Mouse (Mus musculus) liver, postnatal 0 days (tissue): Measurements from ENCODE around the gene Rftn2. TPM values are rescaled to one million over a fixed set of nuclear protein-coding genes. Genes with fewer than 3 reads are reported as not detected.

Experiments used
- ATAC-seq: fragments of 200-750 bp; cut with Nextera tagmentation; 2 replicates; pipeline ENCODE4 v1.8.0; 2017; ENCODE audit warnings: mild to moderate bottlenecking, moderate library complexity
- DNase-seq: peaks from one replicate; pipeline ENCODE4 v3.0.0-alpha.2; 2016
- H3K27ac ChIP-seq: fragments of 300-500 bp; sonication (generic); 2 replicates; pipeline ENCODE4 v1.5.1; 2014; ENCODE audit warnings: antibody characterized with exemption, moderate library complexity, mild to moderate bottlenecking, low read depth
- H3K27me3 ChIP-seq: fragments of 300-500 bp; sonication (generic); 2 replicates; pipeline ENCODE4 v1.6.1; 2014; ENCODE audit warnings: low read length, control low read depth, mixed read lengths; ENCODE audit not compliant: insufficient read depth
- H3K36me3 ChIP-seq: fragments of 300-500 bp; sonication (generic); replicated peaks from 2 replicates; pipeline ENCODE4 v1.6.1; 2014; ENCODE audit warnings: mild to moderate bottlenecking, control low read depth, low read length, moderate library complexity, mixed read lengths; ENCODE audit not compliant: insufficient read depth
- H3K4me1 ChIP-seq: fragments of 300-500 bp; sonication (generic); 2 replicates; pipeline ENCODE4 v1.6.1; 2014; ENCODE audit warnings: antibody characterized with exemption, mild to moderate bottlenecking, control low read depth; ENCODE audit not compliant: insufficient read depth
- H3K4me2 ChIP-seq: fragments of 300-500 bp; sonication (generic); 2 replicates; pipeline ENCODE4 v1.6.1; 2014; ENCODE audit warnings: low read depth, mild to moderate bottlenecking, low read length, moderate library complexity, mixed read lengths
- H3K4me3 ChIP-seq: fragments of 300-500 bp; sonication (generic); 2 replicates; pipeline ENCODE4 v1.5.1; 2014; ENCODE audit warnings: low read depth, low read length
- H3K9ac ChIP-seq: fragments of 300-500 bp; sonication (generic); replicated peaks from 2 replicates; pipeline ENCODE4 v1.6.1; 2014; ENCODE audit warnings: mild to moderate bottlenecking, moderate library complexity
- H3K9me3 ChIP-seq: fragments of 300-500 bp; sonication (generic); 2 replicates; pipeline ENCODE4 v1.6.1; 2016; ENCODE audit warnings: mild to moderate bottlenecking, control low read depth, low read length, mixed read lengths
- CTCF ChIP-seq: sonication (generic); IDR thresholded peaks from 2 replicates; pipeline ENCODE4 v1.5.1; 2016; ENCODE audit warnings: antibody characterized with exemption, low read depth
- EP300 ChIP-seq: IDR thresholded peaks from 2 replicates; pipeline ENCODE4 v1.6.1; 2016; ENCODE audit warnings: antibody characterized with exemption, low read depth, mild to moderate bottlenecking
- WGBS: fragments of 180-500 bp; shearing (Covaris S2); extraction: QIAGEN DNeasy Blood & Tissue Kit; methylation state at CpG from one replicate; pipeline ENCODE4 v1.1.7; 2014; ENCODE audit not compliant: insufficient replicate concordance; 5-methylcytosine and 5-hydroxymethylcytosine counted together
- polyA plus RNA-seq: library from polyadenylated mRNA; unstranded; fragments of >200 nt; fragmentation: Nextera tagmentation; extraction: Ambion mirVana; gene quantifications from 2 replicates; pipeline ENCODE4 v1.2.1, GENCODE M21; 2015

Gene Rftn2
- polyA plus RNA-seq, 1 experiment from 2014 or later = 0.41 TPM

DNA sequence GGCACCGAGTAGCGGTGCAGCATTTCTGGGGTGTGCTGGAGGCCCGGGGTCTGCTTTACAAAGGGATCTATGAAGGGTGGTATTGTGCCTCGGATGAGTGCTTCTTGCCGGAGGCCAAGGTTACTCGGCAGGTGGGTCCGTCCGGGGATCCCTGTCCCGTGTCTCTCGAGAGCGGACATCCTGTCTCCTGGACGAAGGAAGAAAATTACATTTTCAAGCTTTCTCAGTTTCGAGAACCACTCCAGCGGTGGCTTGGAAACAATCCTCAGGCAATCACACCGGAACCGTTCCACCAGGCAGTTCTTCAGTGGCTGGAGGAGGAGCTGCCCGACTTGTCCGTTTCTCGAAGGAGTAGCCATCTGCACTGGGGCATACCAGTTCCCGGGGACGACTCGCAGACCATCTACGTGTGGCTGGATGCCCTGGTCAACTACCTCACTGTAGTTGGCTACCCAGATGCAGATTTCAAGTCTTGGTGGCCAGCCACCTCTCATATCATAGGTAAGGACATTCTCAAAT is 11.1 kb upstream of the Rftn2 start:
- H3K4me2 ChIP-seq = peak overlapping the region; percentile 100
- H3K36me3 ChIP-seq = 0 out of 2 replicates have a peak, but pooled peaks cover 2% of the 10 kb centered on the region
- H3K27ac ChIP-seq = peak overlapping the region; percentile 74
- no peak for TF ChIP-seq EP300
- no peak for TF ChIP-seq CTCF
- H3K27me3 ChIP-seq = no peaks in the 10 kb centered on the region
- no peak for DNase-seq
- under 1% methylated on average over 23 of the region's 23 CpGs for WGBS
- H3K4me3 ChIP-seq = peak overlapping the region; percentile 85
- H3K4me1 ChIP-seq = peaks cover 17% of the 10 kb centered on the region
- peak overlapping the region; percentile 81 for H3K9ac ChIP-seq
- ATAC-seq = no peak
- H3K9me3 ChIP-seq = no peaks in the 10 kb centered on the region

DNA sequence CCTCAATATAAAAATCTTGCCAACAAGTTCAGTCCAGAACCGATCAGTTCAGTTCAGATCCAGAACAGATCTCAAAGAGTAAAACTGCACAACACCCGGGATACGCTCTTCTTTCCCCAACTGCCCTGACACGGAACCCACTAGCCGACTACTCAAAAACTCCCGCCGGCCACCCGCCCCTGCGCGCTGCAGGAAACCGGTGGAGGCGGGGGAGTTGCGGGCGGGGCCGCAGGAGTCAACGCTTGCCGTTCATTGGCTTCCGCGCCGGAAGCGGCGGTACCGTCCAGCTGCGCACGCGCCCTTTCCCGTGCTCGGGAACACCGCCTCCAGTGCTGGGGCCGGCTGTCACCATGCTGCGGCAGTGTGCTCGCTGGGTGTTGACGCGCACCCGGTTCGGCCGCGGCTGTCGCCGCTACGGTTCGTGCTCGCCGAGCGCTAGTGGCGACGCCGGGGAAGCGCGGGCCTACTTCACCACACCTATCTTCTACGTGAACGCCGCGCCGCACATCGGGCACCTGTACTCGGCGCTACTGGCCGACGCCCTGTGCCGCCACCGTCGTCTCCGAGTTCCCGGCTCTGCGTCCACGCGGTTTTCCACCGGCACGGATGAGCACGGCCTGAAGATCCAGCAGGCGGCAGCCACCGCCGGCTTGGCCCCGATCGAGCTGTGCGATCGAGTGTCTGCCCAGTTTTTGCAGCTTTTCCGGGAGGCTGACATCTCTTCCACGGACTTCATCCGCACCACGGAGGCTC is 10.5 kb upstream of the Rftn2 start, which contains the start of gene Mars2:
Gene Mars2, plus strand, starts transcription at position 288 of the 753 bp plus-strand sequence.
- Histone ChIP-seq H3K4me3 (peak within 1 kb of the TSS; percentile 85), H3K9ac (peak within 1 kb of the TSS; percentile 81), H3K9me3 (no peaks in the 10 kb centered on the region), H3K4me1 (peaks cover 17% of the 10 kb centered on the region), H3K4me2 (peak within 1 kb of the TSS; percentile 100), H3K27me3 (no peaks in the 10 kb centered on the region), H3K36me3 (0 out of 2 replicates have a peak, but pooled peaks cover 2% of the 10 kb centered on the region), H3K27ac (peak within 1 kb of the TSS; percentile 74)
- ATAC-seq (peak; percentile 99), DNase-seq (peak; percentile 97)
- TF ChIP-seq CTCF (peak; percentile 49), EP300 (0 out of 2 replicates have a peak, but pooled peaks have one; percentile 12)
- WGBS = under 1% methylated on average over 77 of the region's 82 CpGs

DNA sequence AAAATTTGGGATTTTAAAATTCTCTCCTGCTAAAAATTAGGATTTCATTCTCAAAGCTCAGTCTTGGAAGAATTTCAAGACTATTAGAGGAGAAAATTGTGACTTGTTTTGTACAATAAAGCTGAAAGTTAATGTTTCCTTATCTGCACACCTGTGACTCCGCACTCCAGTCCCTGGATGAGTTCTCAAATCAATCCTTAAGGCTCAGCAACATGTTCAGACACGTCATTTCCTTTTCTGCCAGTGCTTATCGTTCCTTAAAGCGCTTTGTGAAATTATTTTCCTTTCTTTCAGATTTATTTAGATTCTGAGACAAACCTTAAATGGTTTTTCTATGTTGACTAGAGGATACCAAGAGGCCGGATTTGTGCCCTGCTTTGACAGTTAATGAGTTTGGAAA is 9.9 kb upstream of the Rftn2 start:
- Histone ChIP-seq H3K27ac (no peak overlapping the region), H3K4me1 (peaks cover 17% of the 10 kb centered on the region), H3K9ac (peak overlapping the region; percentile 81), H3K27me3 (no peaks in the 10 kb centered on the region), H3K4me3 (peak overlapping the region; percentile 85), H3K4me2 (peak overlapping the region; percentile 100), H3K9me3 (no peaks in the 10 kb centered on the region), H3K36me3 (no peaks in the 10 kb centered on the region)
- WGBS = 23% methylated on average over 5 of the region's 5 CpGs
- ATAC-seq (no peak), DNase-seq (no peak)
- TF ChIP-seq CTCF (no peak), EP300 (no peak)

DNA sequence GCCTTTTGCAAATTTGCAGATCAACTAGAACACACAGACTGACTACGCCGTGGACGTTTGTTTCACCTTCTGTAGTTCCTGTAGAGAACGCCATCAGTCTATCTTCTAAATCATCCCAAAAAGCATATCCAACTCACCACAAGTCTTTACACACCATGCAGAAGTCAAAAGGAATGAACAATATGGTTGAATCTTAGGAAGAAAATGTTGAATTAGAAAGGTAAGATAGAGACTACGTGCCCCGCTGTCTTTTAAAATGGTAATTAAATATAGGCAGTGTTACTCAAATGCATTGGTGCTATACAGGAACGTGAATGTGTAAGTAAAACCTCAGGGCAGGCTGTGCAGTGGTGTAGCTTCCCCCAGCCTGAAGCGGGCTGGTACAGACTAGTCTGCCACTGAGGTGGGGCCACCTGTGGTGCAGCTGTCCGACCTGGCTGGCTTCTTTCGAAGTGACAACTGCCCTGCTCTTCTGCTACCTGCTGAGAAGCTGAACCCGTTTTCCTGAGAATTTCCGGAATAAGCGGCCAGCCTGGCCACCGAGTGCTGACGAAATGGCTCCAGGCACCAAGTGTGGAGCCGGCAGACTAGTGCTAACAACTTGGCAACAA is 8.4 kb upstream of the Rftn2 start:
- no peak overlapping the region for H3K27ac ChIP-seq
- peaks cover 17% of the 10 kb centered on the region for H3K4me1 ChIP-seq
- no peak overlapping the region for H3K4me2 ChIP-seq
- no peak for TF ChIP-seq EP300
- TF ChIP-seq CTCF = no peak
- H3K9me3 ChIP-seq = no peaks in the 10 kb centered on the region
- WGBS = 56% methylated on average over 16 of the region's 16 CpGs
- H3K36me3 ChIP-seq = no peaks in the 10 kb centered on the region
- no peaks in the 10 kb centered on the region for H3K27me3 ChIP-seq
- no peak overlapping the region for H3K9ac ChIP-seq
- DNase-seq = no peak
- no peak overlapping the region for H3K4me3 ChIP-seq
- no peak for ATAC-seq

DNA sequence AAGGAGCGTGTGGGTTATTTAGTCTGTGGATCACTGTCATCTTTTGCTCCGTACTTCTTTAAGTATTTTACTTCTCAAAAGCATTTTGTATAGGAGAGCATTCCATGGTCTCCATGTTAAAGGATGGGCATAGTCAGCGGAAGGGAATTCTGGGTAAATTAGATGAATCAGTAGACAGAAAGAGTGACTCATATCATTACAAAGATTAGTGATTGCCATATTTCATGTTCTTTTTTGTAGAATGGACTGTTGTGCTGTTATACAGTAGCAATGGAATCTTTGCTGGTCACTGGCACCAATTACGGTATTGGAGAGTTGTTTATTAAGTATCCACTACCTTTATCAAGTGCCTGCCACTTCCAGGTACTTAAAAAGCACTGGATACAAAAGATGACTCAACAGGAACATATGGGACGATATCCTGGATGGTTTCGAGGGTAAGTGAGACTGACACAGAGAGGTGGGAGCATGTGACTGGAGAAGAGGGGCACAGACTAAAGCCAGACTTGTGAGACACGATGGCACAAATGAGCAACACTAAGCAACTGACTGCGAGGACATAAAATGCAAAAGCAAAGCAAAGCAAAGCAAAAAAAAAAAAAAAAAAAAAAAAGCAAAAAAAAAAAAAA is 1.8 kb upstream of the Rftn2 start:
- H3K4me2 ChIP-seq = no peak overlapping the region
- H3K9me3 ChIP-seq = no peaks in the 10 kb centered on the region
- H3K36me3 ChIP-seq = no peaks in the 10 kb centered on the region
- TF ChIP-seq CTCF (no peak), EP300 (no peak)
- no peaks in the 10 kb centered on the region for H3K4me1 ChIP-seq
- H3K27ac ChIP-seq = no peak overlapping the region
- no peak for DNase-seq
- H3K9ac ChIP-seq = no peak overlapping the region
- ATAC-seq = no peak
- WGBS = 74% methylated on average over 8 of the region's 8 CpGs
- no peak overlapping the region for H3K4me3 ChIP-seq
- H3K27me3 ChIP-seq = peaks cover 7% of the 10 kb centered on the region; the same call in 1 of the 2 replicates

DNA sequence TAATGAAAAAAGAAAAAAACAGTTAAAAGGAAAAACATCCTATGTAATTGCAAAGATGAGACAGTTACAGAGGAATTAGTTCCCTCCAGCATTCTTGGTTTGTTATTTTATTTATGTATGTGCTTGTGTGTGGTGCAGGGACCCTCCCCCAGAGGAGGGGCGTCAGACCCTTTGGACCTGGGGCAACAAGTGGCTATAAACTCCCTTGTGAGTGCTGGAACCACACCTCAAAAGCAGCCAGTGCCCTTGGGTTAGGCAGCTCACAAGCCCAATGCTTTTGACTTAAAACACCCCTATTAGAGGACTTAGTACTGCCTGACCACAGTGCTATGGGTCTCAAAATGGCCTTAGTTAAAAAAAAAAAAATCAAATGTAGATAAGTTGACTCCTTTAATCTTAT is 794 bp upstream of the Rftn2 start:
- TF ChIP-seq EP300 = no peak
- no peak for TF ChIP-seq CTCF
- Histone ChIP-seq H3K9me3 (no peaks in the 10 kb centered on the region), H3K4me2 (no peak overlapping the region), H3K4me1 (no peaks in the 10 kb centered on the region), H3K27ac (no peak overlapping the region), H3K36me3 (no peaks in the 10 kb centered on the region), H3K27me3 (peaks cover 7% of the 10 kb centered on the region; the same call in 1 of the 2 replicates), H3K4me3 (no peak overlapping the region), H3K9ac (no peak overlapping the region)
- WGBS = 44% methylated on average over 1 of the region's 1 CpGs
- DNase-seq = no peak
- no peak for ATAC-seq
